ENCODE assay signal across 21 mouse cellular contexts in the genomic region with DNA sequence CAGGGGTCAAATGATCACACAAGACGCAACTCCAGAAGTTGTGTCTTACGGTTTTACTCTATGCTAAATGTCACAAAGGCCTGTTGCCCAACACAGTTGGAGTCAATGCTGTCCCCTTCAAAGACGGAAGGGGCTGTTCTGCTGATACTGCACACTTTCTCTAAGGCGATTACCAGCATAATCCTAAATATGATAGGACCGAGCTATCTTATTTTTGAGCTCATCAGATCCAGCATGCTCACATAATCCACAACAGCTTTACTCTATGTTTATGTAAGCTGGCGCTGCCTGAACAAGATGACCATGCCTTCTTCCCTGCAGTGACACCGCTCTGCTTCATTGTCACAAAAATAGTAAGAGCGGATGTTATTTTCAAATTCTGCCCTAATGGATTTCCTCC.
"Had no signal": no experiment of that assay in that cellular context is flagged by ENCODE, and none has a peak within 500 bp of the region (broad histone marks: within the 10 kb centered on the region; RNA-seq: fewer than 3 reads in every experiment).

No protein-coding gene starts in this region.

- H3K4me2 ChIP-seq: liver, embryonic 11.5 days; liver, embryonic 13.5 days; liver, embryonic 15.5 days; lung, embryonic 15.5 days; midbrain, embryonic 11.5 days; midbrain, embryonic 13.5 days; midbrain, embryonic 15.5 days; neural tube, embryonic 13.5 days; neural tube, embryonic 15.5 days had no signal

- H3K27ac ChIP-seq: liver, embryonic 13.5 days; liver, embryonic 15.5 days; lung, embryonic 15.5 days; macrophage; midbrain, embryonic 13.5 days; midbrain, embryonic 15.5 days; neural tube, embryonic 13.5 days; neural tube, embryonic 15.5 days had no signal

- H3K4me1 ChIP-seq: liver, embryonic 13.5 days; liver, embryonic 15.5 days; lung, embryonic 15.5 days; megakaryocyte, embryonic 14.5 days; neural tube, embryonic 15.5 days had no signal

- H3K4me3 ChIP-seq: liver, embryonic 13.5 days; liver, embryonic 15.5 days; lung, embryonic 15.5 days; megakaryocyte, embryonic 14.5 days; midbrain, embryonic 13.5 days; midbrain, embryonic 15.5 days; myocyte; neural tube, embryonic 13.5 days; neural tube, embryonic 15.5 days had no signal

- H3K9ac ChIP-seq: liver, embryonic 13.5 days; liver, embryonic 15.5 days; liver, postnatal 0 days; lung, embryonic 15.5 days; midbrain, embryonic 13.5 days; midbrain, embryonic 15.5 days; neural tube, embryonic 13.5 days; neural tube, embryonic 15.5 days had no signal

- H3K27me3 ChIP-seq: liver, embryonic 13.5 days; liver, embryonic 15.5 days; lung, embryonic 15.5 days; megakaryocyte, embryonic 14.5 days; midbrain, embryonic 13.5 days; midbrain, embryonic 15.5 days; neural tube, embryonic 13.5 days; neural tube, embryonic 15.5 days had no signal

- DNase-seq: liver; liver, embryonic 13.5 days; liver, postnatal 0 days; right cerebral cortex, adult 18-20 months; right cerebral cortex, postnatal 25 days; right cerebral cortex, postnatal 4 days; spleen, adult 18-20 months; thymus, adult 18-20 months; thymus, postnatal 14 days; thymus, postnatal 36 days had no signal

- H3K9me3 ChIP-seq: liver, embryonic 13.5 days; liver, embryonic 15.5 days; lung, embryonic 15.5 days; megakaryocyte, embryonic 14.5 days; midbrain, embryonic 13.5 days; midbrain, embryonic 15.5 days; neural tube, embryonic 13.5 days; neural tube, embryonic 15.5 days had no signal

- ATAC-seq: liver, postnatal 0 days; midbrain, embryonic 13.5 days; midbrain, embryonic 15.5 days had no signal

- H3K36me3 ChIP-seq: liver, embryonic 13.5 days; liver, embryonic 15.5 days; lung, embryonic 15.5 days; midbrain, embryonic 13.5 days; midbrain, embryonic 15.5 days; neural tube, embryonic 13.5 days; neural tube, embryonic 15.5 days had no signal
